8 mouse cellular contexts compared by ENCODE assay signal in genomic region chr19:5797381-5798111, GRCm38 (mm10). TPM values are rescaled to one million over a fixed set of nuclear protein-coding genes. Genes with fewer than 3 reads are reported as not detected.
A peak's percentile ranks its signal among the peaks of the same experiment; 100 is the strongest.
DNase-seq lines count a peak whose midpoint lies in the region; ATAC-seq and TF ChIP-seq lines count a peak whose summit lies in the region.

No protein-coding gene starts in this region.

- peaks cover 10% of the 10 kb centered on the region; the same call in 1 of the 2 replicates for H3K4me1 ChIP-seq in midbrain, postnatal 0 days (ENCODE audit: insufficient read depth, low read length)

- no peaks in the 10 kb centered on the region for H3K27me3 ChIP-seq in midbrain, postnatal 0 days (ENCODE audit: insufficient read depth, low read length)

- no peaks in the 10 kb centered on the region for H3K9me3 ChIP-seq in midbrain, postnatal 0 days (ENCODE audit: low read length)

- H3K4me3 ChIP-seq in midbrain, postnatal 0 days (ENCODE audit: low read depth, low read length), result peak overlapping the region; percentile 89

- TF ChIP-seq CTCF in midbrain, postnatal 0 days (IDR thresholded peaks at IDR 0.05), result no peak

- peak overlapping the region; percentile 75 for H3K9ac ChIP-seq in midbrain, postnatal 0 days (replicated peaks; ENCODE audit: low read length, poor library complexity, severe bottlenecking)

- WGBS in midbrain, postnatal 0 days, result 3% methylated on average over 7 of the region's 7 CpGs

- no peak for ATAC-seq in midbrain, postnatal 0 days (ENCODE audit: low FRiP score)

- peak; percentile 34 for DNase-seq in cerebellum, adult 9-10 months
- no peak for DNase-seq in cerebellum, postnatal 36 days
- DNase-seq in 3T3-L1 (ENCODE audit: low read depth, low spot score), result peak; percentile 77
- peak; percentile 17 for DNase-seq in embryo, embryonic 9.5 days (ENCODE audit: extremely low spot score)
- peak; percentile 67 for DNase-seq in induced T-regulatory cell, adult 2 months (ENCODE audit: low read depth)
- DNase-seq in midbrain, postnatal 0 days (ENCODE audit: low spot score), result no peak
- DNase-seq in ovary, adult 18-20 months (ENCODE audit: low spot score), result no peak
- no peak for DNase-seq in adrenal gland, postnatal 36 days

- H3K36me3 ChIP-seq in midbrain, postnatal 0 days (ENCODE audit: insufficient read depth, low read length), result peaks cover 29% of the 10 kb centered on the region

- H3K4me2 ChIP-seq in midbrain, postnatal 0 days (ENCODE audit: low read depth, low read length, poor library complexity, severe bottlenecking), result peak overlapping the region; percentile 64

- no peak overlapping the region for H3K27ac ChIP-seq in midbrain, postnatal 0 days (ENCODE audit: low read depth, low read length)

RNA-seq across cellular contexts. Expression of gene Scyl1, which starts 26.3 kb away (rescaled TPM):
- 95.2 and 108 TPM in 2 replicates for total RNA-seq in midbrain, postnatal 0 days (2014; rRNA removed)
- polyA plus RNA-seq in midbrain, postnatal 0 days (2015; fragmentation: Nextera tagmentation; extraction: Ambion mirVana), result 84.2 and 85.8 TPM in 2 replicates
- total RNA-seq in adrenal gland, postnatal 36 days (2021), result 100 to 1,000 TPM; 103 to 107 TPM

RNA-seq across cellular contexts. Expression of gene Ltbp3, which starts 56.8 kb away (rescaled TPM):
- total RNA-seq in midbrain, postnatal 0 days (2014; rRNA removed), result 28.8 and 29.3 TPM in 2 replicates
- 9.1 and 12.8 TPM in 2 replicates for polyA plus RNA-seq in midbrain, postnatal 0 days (2015; fragmentation: Nextera tagmentation; extraction: Ambion mirVana)
- total RNA-seq in adrenal gland, postnatal 36 days (2021), result 100 to 1,000 TPM; 222 to 305 TPM

Comparison
In these comparisons a context has a peak if more than half of its experiments do, and no peak if none do; other contexts are left out.
1. DNase-seq: peak in cerebellum, adult 9-10 months (single experiment), 3T3-L1 (single experiment), embryo, embryonic 9.5 days (single experiment) and induced T-regulatory cell, adult 2 months (single experiment); none in cerebellum, postnatal 36 days (0 of 2), midbrain, postnatal 0 days (single experiment), ovary, adult 18-20 months (single experiment) and adrenal gland, postnatal 36 days (0 of 2).